Mouse (Mus musculus) cerebellum, postnatal 14 days (tissue): ENCODE results near the gene Cog2.

Source experiments
- DNase-seq, 2 experiments: peaks; one replicate each; pipeline ENCODE4 v3.0.0; 2021; ENCODE audit warnings: mixed read lengths in 2 of 2

Cog2 gene

GRCm38 (mm10) chr8:124571732-124572429 is 51.3 kb downstream of the Cog2 start:
- peak in 1 of 2 experiments; percentile 58 for DNase-seq

DNA sequence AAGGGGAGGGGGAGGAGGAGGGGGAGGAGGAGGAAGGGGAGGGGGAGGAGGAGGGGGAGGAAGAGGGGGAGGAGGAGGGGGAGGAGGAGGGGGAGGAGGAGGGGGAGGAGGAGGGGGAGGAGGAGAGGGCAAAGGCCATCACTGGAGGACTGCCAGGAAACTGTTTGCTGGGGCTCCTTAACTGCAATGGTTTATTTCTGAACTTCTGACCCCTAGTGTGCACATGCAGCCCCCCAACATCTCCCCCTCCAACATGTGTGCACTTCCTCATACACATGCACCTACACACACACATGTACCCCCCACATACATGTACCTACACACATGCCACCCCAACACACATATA is 51.8 kb downstream of the Cog2 start:
- DNase-seq: no peak

DNA sequence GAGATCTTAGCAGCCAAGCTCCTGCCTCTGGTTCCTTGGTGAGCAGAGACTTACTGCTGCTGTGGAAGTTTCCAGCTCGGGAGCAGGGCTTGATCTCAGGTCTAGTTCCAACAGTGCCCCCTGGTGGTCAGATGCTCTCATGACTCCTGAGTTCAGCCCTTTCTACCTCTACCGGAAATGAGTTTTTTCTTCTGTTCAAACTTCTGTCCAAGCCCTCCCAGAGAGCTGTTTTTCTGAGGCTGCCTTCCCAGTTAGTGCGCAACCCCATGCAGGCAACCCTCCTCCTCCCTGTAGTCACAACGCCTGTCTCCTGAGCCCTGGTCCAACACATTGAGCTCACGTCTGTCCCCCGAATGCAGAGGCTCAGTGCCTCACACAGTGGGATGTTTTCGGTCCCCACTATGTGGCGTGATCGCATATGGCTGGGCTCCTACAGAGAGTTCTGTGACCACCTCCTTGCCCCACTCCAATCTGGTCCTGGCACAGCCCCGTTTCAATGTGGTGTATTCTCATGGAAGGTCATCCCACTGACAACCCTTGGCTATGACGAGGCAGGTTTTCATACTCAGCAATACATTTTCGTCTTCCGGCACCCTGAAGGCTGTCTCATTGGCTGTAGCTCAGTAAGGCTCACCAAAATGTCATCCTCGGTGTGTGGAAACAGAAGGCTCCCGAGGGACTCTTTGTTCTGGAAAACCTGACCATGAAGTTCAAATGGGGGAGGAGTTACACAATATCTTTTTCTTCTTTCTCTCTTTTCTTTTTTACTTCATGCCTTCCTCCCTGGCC is 53.2 kb downstream of the Cog2 start:
- peak; percentile 94 to 98 for DNase-seq

DNA sequence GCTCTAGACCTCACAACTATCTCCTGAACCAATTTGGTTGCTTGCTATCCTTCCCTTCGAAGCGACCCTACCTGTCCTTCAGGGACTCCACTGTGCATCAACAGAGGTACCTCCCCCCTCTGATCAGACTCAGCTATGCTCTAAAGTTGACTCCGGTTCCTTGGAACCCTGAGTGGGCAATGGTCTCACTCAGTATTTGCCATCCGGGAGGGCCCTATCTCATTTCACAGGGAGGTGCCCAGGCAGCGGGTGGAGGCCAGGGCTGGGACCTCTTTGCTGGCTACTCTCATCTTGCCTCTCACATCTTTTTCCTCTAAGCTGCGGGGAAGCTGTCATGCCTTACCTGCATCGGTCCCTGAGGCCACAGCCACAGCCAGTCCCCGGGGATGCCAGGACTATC is 55.2 kb downstream of the Cog2 start, which contains the start of gene Capn9:
Capn9 (plus strand) TSS at position 301 of the 400 bp plus-strand sequence.
- no peak for DNase-seq

- no peak for DNase-seq
Measured at GRCm38 (mm10) chr8:124576751-124577150, 56.2 kb downstream of the Cog2 start.

GRCm38 (mm10) chr8:124585718-124586425 is 65.3 kb downstream of the Cog2 start:
- DNase-seq: peak; percentile 67 to 70

DNA sequence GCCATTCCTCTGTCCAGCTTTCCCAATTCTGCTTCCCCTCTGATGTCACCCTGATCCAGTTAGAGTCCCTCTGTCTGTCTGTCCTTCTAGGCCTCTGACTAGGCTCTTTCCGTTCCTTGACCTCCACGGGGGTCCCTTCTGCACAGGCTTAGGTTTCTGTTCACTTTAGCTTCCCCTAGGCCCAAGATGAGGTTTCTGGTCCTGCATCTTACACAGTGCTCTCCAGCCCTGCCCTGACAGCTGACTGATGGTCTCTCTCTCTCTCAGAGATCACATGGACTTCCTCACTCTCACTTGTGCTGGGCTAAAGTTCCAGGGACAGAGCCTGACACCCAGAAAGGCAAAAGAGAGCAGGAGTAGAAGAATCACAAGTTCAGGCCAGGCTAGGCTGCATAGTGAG is 66.0 kb downstream of the Cog2 start:
- no peak for DNase-seq

DNA sequence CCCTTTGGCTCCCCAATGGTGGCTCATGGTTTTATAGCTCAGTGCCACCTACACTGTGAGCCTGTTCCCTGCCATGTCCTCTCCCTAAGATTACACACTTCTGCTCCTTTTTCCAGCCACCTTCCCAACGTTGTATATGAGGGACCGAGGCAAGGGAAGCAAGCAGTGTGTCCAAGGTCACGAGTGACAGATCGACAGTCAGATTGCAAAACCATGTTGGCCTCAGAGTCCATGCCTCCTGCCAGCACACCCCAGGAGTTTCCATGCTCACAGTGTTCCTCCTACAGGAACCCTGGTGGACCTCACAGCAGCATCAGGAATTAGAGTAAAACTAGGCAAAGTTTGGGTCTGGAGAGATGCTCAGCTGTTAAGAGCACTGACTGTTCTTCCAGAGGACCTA is 68.8 kb downstream of the Cog2 start:
- no peak for DNase-seq
